Mouse (Mus musculus): ENCODE data around the gene Olfr845. TPM values are rescaled to one million over a fixed set of nuclear protein-coding genes. Genes with fewer than 3 reads are reported as not detected.

The Olfr845 gene
- polyA plus RNA-seq (2017; shearing (Covaris generic)), result not detected

GRCm38 (mm10) chr9:19336157-19336556, at the start of gene Olfr845:
TSS of gene Olfr845 (plus strand) at chr9:19336457.
- no peak for ATAC-seq

GRCm38 (mm10) chr9:19316047-19316446, 20.2 kb upstream of the Olfr845 start, which contains the start of gene Olfr844:
TSS of gene Olfr844 (plus strand) at chr9:19316347.
- no peak for ATAC-seq

- no peak for ATAC-seq
These were observed 27.6 kb downstream of the Olfr845 start, which contains the start of gene Olfr846 for GRCm38 (mm10) chr9:19363905-19364304. TSS of gene Olfr846 (minus strand) at chr9:19364005.

GRCm38 (mm10) chr9:19378569-19378968, 42.3 kb downstream of the Olfr845 start, which contains the start of gene Olfr847:
TSS of gene Olfr847 (minus strand) at chr9:19378669.
- ATAC-seq, result no peak

Other genes with a start within 250 kb of the Olfr845 start
- gene Olfr836, start 216.1 kb upstream of the Olfr845 start, polyA plus RNA-seq (2017; shearing (Covaris generic)), result not detected
- under 1 TPM in 1 of 2 experiments, not detected in 1; 0.32 TPM for gene Olfr837, start 200.1 kb upstream of the Olfr845 start, polyA plus RNA-seq (2017; shearing (Covaris generic))
- under 1 TPM in 1 of 2 experiments, not detected in 1; 0.04 TPM for gene Olfr839-ps1, start 159.1 kb upstream of the Olfr845 start, polyA plus RNA-seq (2017; shearing (Covaris generic))
- gene Olfr843, start 84.5 kb upstream of the Olfr845 start, polyA plus RNA-seq (2017; shearing (Covaris generic)), result not detected
- not detected for gene Olfr844, start 20.1 kb upstream of the Olfr845 start, polyA plus RNA-seq (2017; shearing (Covaris generic))
- not detected for gene Olfr846, start 27.5 kb downstream of the Olfr845 start, polyA plus RNA-seq (2017; shearing (Covaris generic))
- under 1 TPM in 1 of 2 experiments, not detected in 1; 0.19 TPM for gene Olfr847, start 42.2 kb downstream of the Olfr845 start, polyA plus RNA-seq (2017; shearing (Covaris generic))
- not detected for gene Olfr849, start 103.8 kb downstream of the Olfr845 start, polyA plus RNA-seq (2017; shearing (Covaris generic))
- gene Olfr850, start 141.8 kb downstream of the Olfr845 start, polyA plus RNA-seq (2017; shearing (Covaris generic)), result not detected
- gene Olfr851, start 156.8 kb downstream of the Olfr845 start, polyA plus RNA-seq (2017; shearing (Covaris generic)), result not detected
- not detected for gene Olfr853, start 204.6 kb downstream of the Olfr845 start, polyA plus RNA-seq (2017; shearing (Covaris generic))
- not detected for gene Olfr854, start 230.9 kb downstream of the Olfr845 start, polyA plus RNA-seq (2017; shearing (Covaris generic))
- not detected for gene Olfr855, start 246.2 kb downstream of the Olfr845 start, polyA plus RNA-seq (2017; shearing (Covaris generic))